Mouse (Mus musculus) adrenal gland, adult 2 months (tissue): Measurements from ENCODE around the gene Ddah2. TPM values are rescaled to one million over a fixed set of nuclear protein-coding genes. Genes with fewer than 3 reads are reported as not detected.

Experiments used
- DNase-seq: peaks from one replicate; pipeline ENCODE4 v3.0.0; 2021
- polyA plus RNA-seq: library from polyadenylated mRNA; depleted of rRNA; stranded (reverse); fragments of >200 nt; gene quantifications from 2 replicates; pipeline ENCODE4 v1.2.3, GENCODE M21; 2012; rRNA removed
- total RNA-seq, 2 experiments: library from RNA; stranded (reverse); gene quantifications; 2 replicates each; pipeline ENCODE4 v1.2.3; 2021

Gene Ddah2
- total and polyA plus RNA-seq, 3 experiments: 7.2 to 26.6 (median 25.9) TPM

GRCm38 (mm10) chr17:35104079-35104478 lies 45.2 kb downstream of the Ddah2 start:
- no peak for DNase-seq

GRCm38 (mm10) chr17:35104754-35105153 lies 45.9 kb downstream of the Ddah2 start:
- no peak for DNase-seq

GRCm38 (mm10) chr17:35105740-35106389 lies 47.0 kb downstream of the Ddah2 start:
- DNase-seq: no peak

GRCm38 (mm10) chr17:35106522-35106921 lies 47.7 kb downstream of the Ddah2 start:
- no peak for DNase-seq

- no peak for DNase-seq
These were observed 49.3 kb downstream of the Ddah2 start, which contains the start of gene Ly6g5c for GRCm38 (mm10) chr17:35108097-35108496. Gene Ly6g5c (plus strand): TSS chr17:35108279.

Other genes starting within 250 kb of the Ddah2 start
Only the 30 nearest of the 45 such genes appear.
- gene Slc44a4, start 144.6 kb upstream of the Ddah2 start, total RNA-seq: 1 to 10 TPM in 1 of 2 experiments, under 1 TPM in 1; 0.92 to 1.9 TPM
- gene Slc44a4, start 144.6 kb upstream of the Ddah2 start, polyA plus RNA-seq: 0.33 and 0.50 TPM in 2 replicates
- gene Neu1, start 127.8 kb upstream of the Ddah2 start, total RNA-seq: 10 to 100 TPM; 24.0 to 25.3 TPM
- 47.2 and 52.8 TPM in 2 replicates for gene Neu1, start 127.8 kb upstream of the Ddah2 start, polyA plus RNA-seq
- gene Hspa1b, start 99.8 kb upstream of the Ddah2 start, total RNA-seq: 100 to 1,000 TPM in 1 of 2 experiments, 10 to 100 TPM in 1; 36.3 to 634 TPM
- gene Hspa1b, start 99.8 kb upstream of the Ddah2 start, polyA plus RNA-seq: 48.4 and 85.4 TPM in 2 replicates
- under 1 TPM in 1 of 2 experiments, not detected in 1; 0.58 TPM for gene Gm20481, start 89.1 kb upstream of the Ddah2 start, total RNA-seq
- gene Gm20481, start 89.1 kb upstream of the Ddah2 start, polyA plus RNA-seq: 1.1 and 1.2 TPM in 2 replicates
- gene Hspa1a, start 86.9 kb upstream of the Ddah2 start, total RNA-seq: 100 to 1,000 TPM in 1 of 2 experiments, 10 to 100 TPM in 1; 16.3 to 253 TPM
- 37.1 and 55.2 TPM in 2 replicates for gene Hspa1a, start 86.9 kb upstream of the Ddah2 start, polyA plus RNA-seq
- gene Hspa1l, start 86.3 kb upstream of the Ddah2 start, total RNA-seq: under 1 TPM; 0.28 to 0.29 TPM
- 0.11 and 0.17 TPM in 2 replicates for gene Hspa1l, start 86.3 kb upstream of the Ddah2 start, polyA plus RNA-seq
- 10 to 100 TPM; 32.9 to 45.8 TPM for gene Lsm2, start 77.2 kb upstream of the Ddah2 start, total RNA-seq
- gene Lsm2, start 77.2 kb upstream of the Ddah2 start, polyA plus RNA-seq: 82.4 and 84.8 TPM in 2 replicates
- gene Vars, start 58.0 kb upstream of the Ddah2 start, total RNA-seq: 10 to 100 TPM; 57.9 to 60.2 TPM
- gene Vars, start 58.0 kb upstream of the Ddah2 start, polyA plus RNA-seq: 178 and 214 TPM in 2 replicates
- gene Vwa7, start 42.5 kb upstream of the Ddah2 start, total RNA-seq: under 1 TPM; 0.26 to 0.55 TPM
- gene Vwa7, start 42.5 kb upstream of the Ddah2 start, polyA plus RNA-seq: 0.97 and 1.8 TPM in 2 replicates
- under 1 TPM in 1 of 2 experiments, not detected in 1; 0.79 TPM for gene Sapcd1, start 31.0 kb upstream of the Ddah2 start, total RNA-seq
- 0.83 and 2.0 TPM in 2 replicates for gene Sapcd1, start 31.0 kb upstream of the Ddah2 start, polyA plus RNA-seq
- gene Msh5, start 12.3 kb upstream of the Ddah2 start, total RNA-seq: under 1 TPM; 0.75 to 0.93 TPM
- 1.3 and 1.7 TPM in 2 replicates for gene Msh5, start 12.3 kb upstream of the Ddah2 start, polyA plus RNA-seq
- gene Clic1, start 9.1 kb upstream of the Ddah2 start, total RNA-seq: 100 to 1,000 TPM in 1 of 2 experiments, 10 to 100 TPM in 1; 80.8 to 136 TPM
- gene Clic1, start 9.1 kb upstream of the Ddah2 start, polyA plus RNA-seq: 62.2 and 64.1 TPM in 2 replicates
- gene Ly6g6c, start 6.4 kb downstream of the Ddah2 start, total RNA-seq: not detected
- gene Ly6g6c, start 6.4 kb downstream of the Ddah2 start, polyA plus RNA-seq: not detected in 2 replicates
- gene Mpig6b, start 7.1 kb downstream of the Ddah2 start, total RNA-seq: not detected
- gene Mpig6b, start 7.1 kb downstream of the Ddah2 start, polyA plus RNA-seq: 0.06 TPM in 1 of 2 replicates, not detected in the other
- not detected for gene Ly6g6e, start 17.9 kb downstream of the Ddah2 start, total RNA-seq
- 0.21 and 0.34 TPM in 2 replicates for gene Ly6g6e, start 17.9 kb downstream of the Ddah2 start, polyA plus RNA-seq
- under 1 TPM in 1 of 2 experiments, not detected in 1; 0.45 TPM for gene Ly6g6d, start 19.0 kb downstream of the Ddah2 start, total RNA-seq
- gene Ly6g6d, start 19.0 kb downstream of the Ddah2 start, polyA plus RNA-seq: 0.57 and 1.1 TPM in 2 replicates
- not detected for gene Ly6g6f, start 26.6 kb downstream of the Ddah2 start, total RNA-seq
- not detected in 2 replicates for gene Ly6g6f, start 26.6 kb downstream of the Ddah2 start, polyA plus RNA-seq
- 10 to 100 TPM; 71.8 to 95.8 TPM for gene Abhd16a, start 30.2 kb downstream of the Ddah2 start, total RNA-seq
- gene Abhd16a, start 30.2 kb downstream of the Ddah2 start, polyA plus RNA-seq: 219 and 291 TPM in 2 replicates
- not detected for gene Ly6g5c, start 49.2 kb downstream of the Ddah2 start, total RNA-seq
- gene Ly6g5c, start 49.2 kb downstream of the Ddah2 start, polyA plus RNA-seq: not detected in 2 replicates
- under 1 TPM; 0.23 to 0.35 TPM for gene Ly6g5b, start 56.4 kb downstream of the Ddah2 start, total RNA-seq
- gene Ly6g5b, start 56.4 kb downstream of the Ddah2 start, polyA plus RNA-seq: 0.42 and 0.52 TPM in 2 replicates
- gene Gpank1, start 62.4 kb downstream of the Ddah2 start, total RNA-seq: 10 to 100 TPM; 12.4 to 12.8 TPM
- 13.3 and 15.8 TPM in 2 replicates for gene Gpank1, start 62.4 kb downstream of the Ddah2 start, polyA plus RNA-seq
- 100 to 1,000 TPM; 212 to 337 TPM for gene Csnk2b, start 63.0 kb downstream of the Ddah2 start, total RNA-seq
- 358 and 360 TPM in 2 replicates for gene Csnk2b, start 63.0 kb downstream of the Ddah2 start, polyA plus RNA-seq
- 10 to 100 TPM; 23.4 to 32.0 TPM for gene D17H6S53E, start 67.3 kb downstream of the Ddah2 start, total RNA-seq
- 27.7 and 45.5 TPM in 2 replicates for gene D17H6S53E, start 67.3 kb downstream of the Ddah2 start, polyA plus RNA-seq
- under 1 TPM in 1 of 2 experiments, not detected in 1; 0.78 TPM for gene Apom, start 73.0 kb downstream of the Ddah2 start, total RNA-seq
- 0.22 TPM in 1 of 2 replicates, not detected in the other for gene Apom, start 73.0 kb downstream of the Ddah2 start, polyA plus RNA-seq
- 100 to 1,000 TPM; 389 to 403 TPM for gene Bag6, start 76.1 kb downstream of the Ddah2 start, total RNA-seq
- 433 and 470 TPM in 2 replicates for gene Bag6, start 76.1 kb downstream of the Ddah2 start, polyA plus RNA-seq
- gene Prrc2a, start 105.9 kb downstream of the Ddah2 start, total RNA-seq: 100 to 1,000 TPM; 205 to 258 TPM
- 598 and 625 TPM in 2 replicates for gene Prrc2a, start 105.9 kb downstream of the Ddah2 start, polyA plus RNA-seq
- gene Aif1, start 117.0 kb downstream of the Ddah2 start, total RNA-seq: 1 to 10 TPM; 3.4 to 6.4 TPM
- 0.30 and 0.46 TPM in 2 replicates for gene Aif1, start 117.0 kb downstream of the Ddah2 start, polyA plus RNA-seq
- gene Lst1, start 129.4 kb downstream of the Ddah2 start, total RNA-seq: 1 to 10 TPM; 5.0 to 7.6 TPM
- gene Lst1, start 129.4 kb downstream of the Ddah2 start, polyA plus RNA-seq: 3.6 and 4.6 TPM in 2 replicates
- gene Ltb, start 135.4 kb downstream of the Ddah2 start, total RNA-seq: 1 to 10 TPM; 1.8 to 7.7 TPM
- 5.8 and 8.5 TPM in 2 replicates for gene Ltb, start 135.4 kb downstream of the Ddah2 start, polyA plus RNA-seq
- gene Tnf, start 143.0 kb downstream of the Ddah2 start, total RNA-seq: under 1 TPM; 0.35 to 0.52 TPM
- 0.62 and 1.0 TPM in 2 replicates for gene Tnf, start 143.0 kb downstream of the Ddah2 start, polyA plus RNA-seq